Mouse (Mus musculus): ENCODE measurements at regions not wholly inside any gene's neighbourhood (a gene's known extent, or its start where the extent isn't known, plus 50 kb on each side); places are given as distances from the start of the nearest gene placed in this dataset.

GRCm38 (mm10) chr8:29765831-29766230, 2318.4 kb downstream of the Poteg start:
- DNase-seq = no peak

GRCm38 (mm10) chr8:29766252-29766920, 2318.9 kb downstream of the Poteg start:
- no peak for DNase-seq

- peak; percentile 3 for DNase-seq
These were observed 2329.8 kb downstream of the Poteg start for GRCm38 (mm10) chr8:29777081-29777785.

- DNase-seq = no peak
These were observed 2341.7 kb downstream of the Poteg start for GRCm38 (mm10) chr8:29789207-29789606.

GRCm38 (mm10) chr8:29790029-29790428, 2342.6 kb downstream of the Poteg start:
- no peak for DNase-seq

GRCm38 (mm10) chr8:29807274-29807673, 2359.8 kb downstream of the Poteg start:
- DNase-seq = no peak

- no peak for DNase-seq
These were observed 2388.6 kb downstream of the Poteg start for GRCm38 (mm10) chr8:29836044-29836443.

Data from embryo, embryonic 11 days (tissue).